Mouse (Mus musculus) adrenal gland, adult 10 weeks (tissue): ENCODE measurements around the gene Scml4. TPM values are rescaled to one million over a fixed set of nuclear protein-coding genes. Genes with fewer than 3 reads are reported as not detected.

Source experiments
- polyA plus RNA-seq: library from polyadenylated mRNA; stranded (reverse); fragments of 350-450 nt; fragmentation: Illumina TruSeq; extraction: RNeasy Lipid Tissue Mini Kit (QIAGEN cat#74804); gene quantifications from one replicate; pipeline ENCODE4 v1.2.3, GENCODE M21; 2014; ENCODE audit warnings: low read depth, low replicate concordance

Scml4 gene
- polyA plus RNA-seq: 5.0 TPM

DNA sequence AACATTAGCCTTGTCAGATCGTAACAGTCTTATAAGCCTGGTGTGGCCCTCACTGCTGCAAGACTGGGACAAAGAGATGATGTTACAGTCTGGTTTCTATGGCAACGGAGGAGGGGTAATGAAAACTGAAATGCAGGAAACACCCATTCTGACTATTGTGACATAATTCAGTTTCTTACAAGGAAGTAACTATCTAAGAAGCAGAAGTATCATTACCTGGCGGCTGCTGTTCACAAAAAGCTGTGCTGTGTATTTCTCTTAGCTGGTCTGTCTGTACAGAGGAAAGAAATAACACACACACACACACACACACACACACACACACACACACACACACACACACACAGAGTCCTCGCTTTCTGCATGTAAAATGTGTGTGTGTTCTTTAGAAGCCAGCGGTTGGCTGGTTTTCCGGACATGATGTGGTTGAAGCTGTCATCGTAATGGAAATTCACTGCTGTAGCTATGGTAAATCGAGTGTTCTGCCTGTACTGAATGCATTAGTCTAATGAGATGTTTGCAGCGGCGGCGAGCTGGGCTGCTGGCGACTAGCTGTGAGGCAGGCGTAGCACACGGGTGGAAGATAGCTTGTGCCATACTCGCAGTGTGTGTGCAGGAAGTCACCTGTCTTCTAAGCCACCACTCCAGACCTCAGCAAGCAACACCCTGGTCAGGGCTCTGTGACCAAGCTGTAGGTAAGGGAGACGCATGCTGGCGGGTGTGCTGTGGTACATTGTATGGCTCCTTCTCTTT is at the start of gene Scml4:
TSS of gene Scml4 (plus strand) at position 212 of the 753 bp plus-strand sequence.

Other genes starting within 250 kb of the Scml4 start
- 220 TPM for gene Sec63, start 98.9 kb upstream of the Scml4 start, polyA plus RNA-seq